Mouse (Mus musculus) splenic B cell, adult 2 months (primary cell): ENCODE results near the gene Csrnp1.
A peak's percentile ranks its signal among the peaks of the same experiment; 100 is the strongest.
"Not testable (repeated sequence)": the region's sequence is repeated elsewhere in the genome, so short reads cannot be mapped to it uniquely, and the experiment has no call there.

Source experiments
- DNase-seq: peaks from one replicate; pipeline ENCODE4 v3.0.0-alpha.2; 2011; ENCODE audit warnings: low read depth, low spot score
- H3K27me3 ChIP-seq: 2 replicates; pipeline ENCODE4 v1.6.1; 2012; ENCODE audit warnings: mild to moderate bottlenecking, low read length, moderate library complexity, mixed read lengths; ENCODE audit not compliant: control insufficient read depth, poor library complexity, insufficient read depth, severe bottlenecking
- H3K36me3 ChIP-seq: 2 replicates; pipeline ENCODE4 v1.6.1; 2012; ENCODE audit warnings: mild to moderate bottlenecking, low read length, moderate library complexity, mixed read lengths; ENCODE audit not compliant: control insufficient read depth, poor library complexity, insufficient read depth, severe bottlenecking

Gene Csrnp1

DNA sequence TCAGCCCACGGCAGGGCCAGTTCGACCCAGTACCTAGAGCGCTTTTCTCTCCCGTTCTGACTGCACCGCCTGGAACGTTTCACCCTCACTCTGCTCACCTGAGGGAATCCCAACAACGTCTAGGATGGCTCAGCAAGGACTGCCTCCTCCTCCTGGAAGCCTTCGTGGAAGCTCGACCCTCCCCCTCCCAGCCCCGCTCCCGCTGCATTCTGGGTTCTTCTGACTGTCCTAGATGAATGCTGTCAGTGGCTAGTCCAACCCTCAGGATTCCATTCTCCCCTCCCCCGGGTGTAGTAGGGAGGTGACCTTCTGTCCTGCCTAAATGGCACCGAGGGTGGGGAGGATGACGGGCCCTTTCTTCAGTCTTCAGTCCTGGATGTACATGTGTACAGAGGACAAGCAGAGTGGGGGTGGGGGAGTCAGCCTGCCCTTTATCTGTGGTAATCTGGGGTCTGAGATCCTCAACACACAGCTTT is at the start of gene Csrnp1:
Gene Csrnp1, minus strand, starts transcription at position 123 of the 476 bp plus-strand sequence.
- no peaks in the 10 kb centered on the region for H3K27me3 ChIP-seq
- no peaks in the 10 kb centered on the region for H3K36me3 ChIP-seq
- no peak for DNase-seq

DNA sequence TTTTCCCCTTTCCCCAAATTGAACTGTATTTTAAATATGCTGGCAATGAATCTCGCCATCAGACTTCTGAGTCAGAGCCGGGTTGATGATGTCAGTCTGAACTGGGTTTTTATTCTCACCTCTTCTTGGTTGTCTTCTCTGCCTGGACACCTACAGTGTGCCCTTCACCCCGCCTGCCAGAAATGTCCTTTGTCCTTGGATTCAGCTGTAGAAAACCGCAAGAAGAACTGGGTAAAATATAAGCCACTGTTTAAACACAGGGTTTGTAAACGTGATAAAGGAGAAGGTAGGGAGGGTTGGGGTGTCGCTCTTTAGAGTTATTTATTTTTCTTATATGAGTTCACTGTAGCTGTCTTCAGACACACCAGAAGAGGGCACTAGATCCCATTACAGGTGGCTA is 48.3 kb upstream of the Csrnp1 start:
- no peaks in the 10 kb centered on the region for H3K36me3 ChIP-seq
- H3K27me3 ChIP-seq: no peaks in the 10 kb centered on the region
- no peak for DNase-seq

DNA sequence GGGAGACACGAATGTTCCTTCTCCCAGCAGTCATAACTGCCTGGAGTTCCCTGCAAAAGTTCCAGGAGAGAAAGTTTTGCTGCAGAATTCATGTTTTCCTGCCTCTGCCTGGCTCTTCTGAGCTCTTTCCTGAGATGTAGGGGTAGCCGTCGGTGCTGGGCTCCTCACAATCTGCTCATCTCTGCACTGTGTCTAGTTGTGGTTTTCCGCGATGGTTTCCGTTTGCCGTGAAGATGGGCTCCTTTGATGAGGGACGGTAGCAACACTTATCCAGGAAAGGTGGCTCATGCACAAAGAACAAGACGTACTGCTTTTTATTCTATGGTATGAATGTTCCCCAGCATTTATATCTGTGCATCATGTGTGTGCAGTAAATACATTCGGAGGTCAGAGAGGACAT is 46.0 kb upstream of the Csrnp1 start:
- DNase-seq: no peak
- H3K27me3 ChIP-seq: no peaks in the 10 kb centered on the region
- H3K36me3 ChIP-seq: no peaks in the 10 kb centered on the region

DNA sequence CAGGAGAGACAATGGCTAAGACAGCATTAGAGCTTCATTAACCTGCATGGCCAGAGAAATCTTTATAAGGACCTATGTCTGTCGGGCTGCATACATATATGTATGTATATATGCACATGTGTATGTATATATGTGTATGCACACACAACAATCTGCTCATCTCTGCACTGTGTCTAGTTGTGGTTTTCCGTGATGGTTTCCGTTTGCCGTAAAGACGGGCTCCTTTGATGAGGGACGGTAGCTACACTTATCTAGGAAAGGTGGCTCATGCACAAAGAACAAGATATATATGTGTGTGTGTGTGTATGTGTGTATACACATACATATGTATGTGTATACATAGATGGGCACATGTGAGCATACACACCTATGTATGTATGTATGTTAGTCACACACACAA is 45.4 kb upstream of the Csrnp1 start:
- DNase-seq: no peak
- H3K27me3 ChIP-seq: no peaks in the 10 kb centered on the region
- H3K36me3 ChIP-seq: no peaks in the 10 kb centered on the region

DNA sequence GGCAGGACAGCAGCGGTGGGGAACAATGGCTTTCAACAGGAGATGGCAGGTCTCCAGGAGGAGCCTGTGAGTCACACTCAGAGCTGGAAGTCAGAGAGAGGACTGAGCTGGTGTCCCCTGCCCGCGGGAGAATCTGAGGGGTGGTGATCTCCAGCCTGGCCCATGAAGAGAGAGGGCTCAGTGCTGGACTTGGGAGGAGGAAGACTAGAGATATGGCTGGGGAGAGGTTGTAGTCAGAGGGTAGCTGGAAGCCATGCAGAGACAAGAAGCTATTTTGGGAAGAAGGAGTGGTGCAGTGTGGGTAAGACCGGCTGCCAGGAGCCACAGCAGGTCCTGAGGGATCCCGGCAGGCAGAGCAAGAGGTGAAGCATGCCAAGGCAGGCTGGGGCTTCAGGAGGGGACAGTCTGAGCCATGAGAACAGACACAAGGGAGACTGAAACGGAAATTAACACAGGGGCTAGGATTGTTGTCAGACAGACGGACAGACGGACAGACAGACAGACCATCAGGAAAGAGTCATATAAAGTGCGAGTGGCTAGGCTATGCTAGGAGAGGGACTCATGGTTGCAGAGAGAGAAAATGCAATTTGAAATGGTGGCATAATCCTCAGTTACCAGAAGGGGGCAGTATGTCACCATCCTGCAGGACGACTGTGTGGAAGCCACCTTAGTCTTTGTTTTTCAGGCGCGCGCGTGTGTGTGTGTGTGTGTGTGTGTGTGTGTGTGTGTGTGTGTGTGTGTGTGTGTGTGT is 43.1 kb upstream of the Csrnp1 start:
- DNase-seq: peak; percentile 85
- H3K36me3 ChIP-seq: no peaks in the 10 kb centered on the region
- no peaks in the 10 kb centered on the region for H3K27me3 ChIP-seq

DNA sequence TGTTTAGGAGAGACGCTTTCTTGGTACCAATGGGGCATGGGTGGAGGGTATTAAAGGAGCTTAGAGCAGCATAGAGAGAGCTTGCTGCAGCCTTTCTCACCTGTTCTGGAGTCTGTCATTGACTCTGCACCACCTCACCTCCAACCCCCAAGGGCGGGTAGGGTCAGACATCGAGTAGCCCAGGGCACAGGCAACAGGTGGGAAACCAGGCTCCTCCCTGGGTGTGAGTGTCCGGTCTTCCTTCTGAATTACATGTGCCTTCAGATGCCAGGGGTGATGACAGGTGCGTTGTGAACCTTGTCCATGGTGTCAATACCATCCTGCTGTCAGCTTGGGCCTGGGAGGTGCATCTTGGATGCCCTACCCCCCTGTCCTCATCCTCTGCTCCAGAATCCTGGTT is 40.2 kb upstream of the Csrnp1 start:
- Histone ChIP-seq H3K36me3 (no peaks in the 10 kb centered on the region), H3K27me3 (no peaks in the 10 kb centered on the region)
- no peak for DNase-seq

DNA sequence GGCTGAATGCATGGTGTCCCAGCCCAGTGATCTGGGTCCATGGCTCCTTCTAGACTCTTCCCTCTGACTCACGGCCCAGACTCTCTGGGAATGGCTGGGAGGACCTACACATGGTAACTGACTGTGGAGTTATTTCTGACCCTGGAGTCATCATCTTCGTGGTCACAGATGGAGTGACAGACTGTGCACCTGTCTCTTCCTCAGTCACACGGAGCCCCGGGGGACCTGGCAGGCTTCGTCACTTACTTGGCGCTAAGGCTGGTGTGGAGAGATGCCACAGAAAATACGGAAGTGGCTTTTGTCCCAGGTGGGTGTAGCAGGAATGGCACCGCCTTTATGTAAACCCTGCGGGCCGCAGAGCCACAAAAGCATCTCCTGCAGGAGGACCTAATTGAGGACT is 39.7 kb upstream of the Csrnp1 start:
- no peaks in the 10 kb centered on the region for H3K36me3 ChIP-seq
- DNase-seq: peak; percentile 79
- no peaks in the 10 kb centered on the region for H3K27me3 ChIP-seq

DNA sequence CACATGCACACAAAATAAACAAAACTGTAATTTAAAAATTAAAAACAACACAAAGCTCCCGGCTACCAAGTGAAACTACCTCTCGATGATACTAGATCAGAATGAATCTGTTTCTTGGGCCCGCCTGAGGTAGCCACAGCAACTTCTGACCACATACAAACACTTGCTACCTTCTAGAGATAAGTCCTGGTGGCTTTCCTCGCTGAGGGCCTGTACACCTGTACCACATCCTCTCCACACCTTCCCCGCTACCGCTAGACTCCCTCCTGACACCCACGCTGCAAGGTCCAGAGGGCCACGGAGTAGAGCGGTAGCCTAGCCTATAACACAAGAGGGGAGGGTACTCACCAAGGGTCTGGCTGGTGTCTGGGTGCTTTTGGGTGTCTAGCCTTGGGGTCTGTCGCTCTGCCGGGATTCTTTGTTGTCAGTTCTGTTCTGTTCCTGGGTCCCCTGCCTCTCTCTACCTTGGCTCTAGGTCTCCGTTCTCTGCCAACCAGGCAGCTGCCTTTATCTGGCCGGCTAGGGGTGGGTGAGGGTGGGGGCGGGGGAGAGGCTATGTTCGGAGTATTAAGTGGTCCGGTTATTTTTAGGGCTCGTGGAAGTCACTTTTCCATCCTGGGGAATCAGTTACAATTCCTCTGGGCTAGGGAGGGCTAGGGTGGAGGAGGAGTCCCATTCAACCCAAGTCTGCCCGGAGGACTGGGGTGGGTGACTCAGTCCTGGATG is 38.8 kb upstream of the Csrnp1 start, which contains the start of gene Xirp1:
Gene Xirp1, minus strand, starts transcription at position 513 of the 726 bp plus-strand sequence.
- H3K27me3 ChIP-seq: no peaks in the 10 kb centered on the region
- H3K36me3 ChIP-seq: no peaks in the 10 kb centered on the region
- no peak for DNase-seq

DNA sequence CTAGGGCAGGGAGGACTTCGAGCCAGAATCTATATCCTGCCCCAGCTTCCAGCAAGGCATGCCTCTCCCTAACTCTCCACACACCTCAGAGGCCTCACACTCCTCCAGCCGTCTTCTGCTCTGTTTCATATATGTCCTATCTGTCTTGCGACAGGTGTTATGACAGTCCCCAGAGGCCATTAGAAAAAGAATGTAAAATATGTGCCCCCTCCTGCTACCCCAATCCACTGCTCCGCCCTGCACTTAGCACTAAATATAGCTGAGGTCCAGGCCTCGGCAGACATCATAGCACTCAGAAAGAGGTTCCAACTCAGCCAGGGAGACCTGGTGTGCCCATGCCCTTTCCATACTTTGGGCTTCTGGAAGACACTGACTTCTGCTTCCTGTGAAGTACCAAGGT is 36.7 kb upstream of the Csrnp1 start:
- DNase-seq: no peak
- Histone ChIP-seq H3K27me3 (no peaks in the 10 kb centered on the region), H3K36me3 (no peaks in the 10 kb centered on the region)

DNA sequence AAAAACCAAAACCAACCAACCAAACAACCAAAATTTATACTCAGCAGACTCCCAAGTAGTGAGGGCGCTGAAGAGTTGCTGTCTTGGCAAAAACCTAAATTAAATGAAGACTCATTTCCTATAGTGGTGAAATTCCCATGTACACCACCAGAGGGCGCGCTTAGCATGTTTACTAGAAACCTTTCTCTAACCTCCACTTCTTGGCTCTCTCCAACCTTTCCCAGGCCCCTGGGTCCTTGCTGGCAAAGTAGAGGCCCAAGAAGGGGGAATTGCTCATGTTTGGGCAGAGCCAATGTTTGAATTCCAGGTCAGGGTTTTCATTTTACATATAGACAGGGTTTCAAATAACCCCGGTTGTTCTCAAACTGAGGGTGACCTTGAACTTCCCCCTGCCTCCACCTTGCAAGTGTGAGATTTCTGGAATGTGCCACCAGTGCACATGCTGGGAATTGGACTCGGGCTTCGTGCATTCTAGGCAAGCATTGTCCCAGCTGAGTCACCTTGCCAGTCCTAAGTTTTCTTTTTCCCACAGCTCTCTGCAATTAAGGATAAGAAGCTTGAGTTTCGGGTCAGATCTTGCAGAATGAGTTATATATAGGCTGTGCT is 35.9 kb upstream of the Csrnp1 start:
- no peaks in the 10 kb centered on the region for H3K27me3 ChIP-seq
- DNase-seq: peak; percentile 81
- H3K36me3 ChIP-seq: no peaks in the 10 kb centered on the region

DNA sequence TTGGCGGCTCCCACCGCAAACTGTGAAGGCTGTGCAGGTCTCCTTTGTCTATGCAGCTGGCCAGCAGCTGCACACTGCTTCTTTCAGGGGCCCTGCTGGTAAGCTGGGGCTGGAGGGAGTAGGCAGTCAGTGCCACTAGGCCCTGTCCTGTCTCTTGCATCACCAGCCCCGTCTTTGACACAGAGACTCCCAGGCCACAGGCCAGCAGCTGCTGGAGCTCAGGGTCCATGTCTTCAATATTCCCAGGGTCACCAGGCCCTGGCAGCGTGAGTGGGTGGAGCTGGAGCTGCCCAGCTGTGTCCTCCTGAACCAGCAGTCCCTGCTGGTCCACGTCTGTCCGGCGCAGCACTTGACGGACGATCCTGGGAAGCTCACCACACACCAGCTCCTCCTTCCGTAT is 32.5 kb upstream of the Csrnp1 start:
- no peak for DNase-seq
- H3K36me3 ChIP-seq: no peaks in the 10 kb centered on the region
- no peaks in the 10 kb centered on the region for H3K27me3 ChIP-seq

DNA sequence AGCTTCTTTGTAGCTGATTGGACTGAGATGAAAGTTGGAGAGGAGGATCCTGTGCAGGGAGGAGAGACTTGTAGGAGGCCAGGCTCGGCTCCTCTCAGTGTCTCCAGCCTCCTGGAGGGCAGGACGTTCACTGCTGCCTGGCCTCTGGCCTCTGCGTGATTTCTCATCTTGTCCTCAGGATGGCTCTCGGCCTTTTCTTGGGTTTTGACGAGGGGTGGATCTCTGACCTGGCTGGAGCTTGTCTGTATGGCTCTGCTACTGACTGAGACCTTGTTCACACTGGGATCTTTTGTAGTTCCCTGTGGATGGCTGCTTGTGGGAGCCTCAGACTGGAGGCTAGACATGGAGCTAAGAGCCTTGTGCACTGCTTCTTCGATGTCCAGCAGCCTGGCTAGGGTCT is 30.4 kb upstream of the Csrnp1 start:
- no peaks in the 10 kb centered on the region for H3K36me3 ChIP-seq
- no peak for DNase-seq
- no peaks in the 10 kb centered on the region for H3K27me3 ChIP-seq

DNA sequence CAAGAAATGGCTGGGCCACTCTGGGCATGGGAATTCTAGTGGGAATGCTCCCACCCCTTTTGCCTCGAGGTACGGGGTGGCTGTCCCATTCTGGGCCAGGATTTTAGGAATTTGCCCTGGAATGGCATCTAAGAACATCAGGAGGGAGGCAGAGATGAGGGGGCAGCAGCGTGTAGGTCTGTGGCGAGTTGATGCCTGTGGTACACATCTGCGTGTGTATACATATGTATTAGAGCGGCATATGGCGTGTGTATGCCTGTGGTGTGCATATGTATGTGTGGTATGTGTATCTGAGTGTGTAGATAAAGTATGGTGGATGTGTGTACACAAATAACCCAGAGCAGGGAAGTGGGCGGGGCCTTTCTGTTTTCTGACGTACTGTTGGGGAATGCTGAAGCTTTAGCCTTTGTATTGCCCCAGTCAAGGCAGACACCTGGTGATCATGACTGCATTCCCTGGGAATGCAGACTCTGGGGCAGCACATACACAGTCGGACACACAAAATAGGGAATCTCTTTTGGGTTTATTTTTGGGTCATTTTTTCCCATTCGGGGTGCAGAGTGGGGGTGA is 28.9 kb upstream of the Csrnp1 start:
- H3K36me3 ChIP-seq: no peaks in the 10 kb centered on the region
- no peak for DNase-seq
- H3K27me3 ChIP-seq: no peaks in the 10 kb centered on the region

DNA sequence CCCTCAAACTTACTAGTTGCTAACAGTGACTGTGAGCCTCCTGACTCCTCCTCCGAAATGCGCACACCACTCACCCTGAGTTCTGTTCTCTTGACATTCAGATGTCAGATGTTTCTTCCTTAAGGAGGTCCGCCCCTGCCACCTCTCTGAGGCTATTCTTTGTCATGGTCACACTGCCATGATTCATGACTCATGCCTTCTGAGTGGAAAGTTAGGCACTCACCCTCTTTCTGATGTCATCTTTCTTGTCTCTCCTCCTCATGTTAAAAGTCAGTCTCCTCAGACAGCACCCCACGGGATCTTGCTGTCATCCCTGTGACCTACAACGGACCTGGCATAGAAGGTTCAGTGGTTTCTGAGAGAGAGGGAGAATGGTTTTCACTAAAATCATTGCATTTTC is 28.3 kb upstream of the Csrnp1 start:
- no peaks in the 10 kb centered on the region for H3K36me3 ChIP-seq
- H3K27me3 ChIP-seq: no peaks in the 10 kb centered on the region
- peak; percentile 23 for DNase-seq

DNA sequence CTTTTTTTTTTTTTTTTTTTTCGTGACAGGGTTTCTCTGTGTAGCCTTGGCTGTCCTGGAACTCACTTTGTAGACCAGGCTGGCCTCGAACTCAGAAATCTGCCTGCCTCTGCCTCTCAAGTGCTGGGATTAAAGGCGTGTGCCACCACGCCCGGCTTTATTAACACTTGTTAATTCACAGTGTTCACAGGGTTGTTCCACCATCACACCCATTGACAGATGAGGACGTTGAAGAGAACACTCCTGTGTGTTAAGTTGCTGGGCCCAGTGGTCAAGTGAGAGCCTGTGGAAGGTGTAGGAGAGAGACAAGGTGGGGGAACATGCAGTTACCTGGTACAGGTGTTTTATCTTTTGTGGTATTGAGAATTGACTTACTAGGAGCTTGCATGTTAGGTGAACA is 27.7 kb upstream of the Csrnp1 start:
- H3K27me3 ChIP-seq, H3K36me3 ChIP-seq, DNase-seq: not testable (repeated sequence)
